Mouse (Mus musculus): Measurements from ENCODE around the gene Hist2h2bb. TPM values are rescaled to one million over a fixed set of nuclear protein-coding genes. Genes with fewer than 3 reads are reported as not detected.

Hist2h2bb gene
- polyA plus RNA-seq, 1 experiment from 2014 or later: 7.9 TPM

Small RNA genes within 50 kb of the gene (microRNA-seq; reads per million reads assigned to microRNA genes)
- gene Gm44492 (not detected), gene Gm47311 (not detected), gene Gm47313 (not detected)

Other genes starting within 250 kb of the Hist2h2bb start
- 22.8 and 24.4 TPM in 2 replicates for gene Vps45, start 211.3 kb upstream of the Hist2h2bb start, polyA plus RNA-seq (2014; fragmentation: Nextera tagmentation; extraction: Ambion mirVana)
- 12.6 and 16.2 TPM in 2 replicates for gene Otud7b, start 165.2 kb upstream of the Hist2h2bb start, polyA plus RNA-seq (2014; fragmentation: Nextera tagmentation; extraction: Ambion mirVana)
- 7.7 and 7.9 TPM in 2 replicates for gene Mtmr11, start 107.7 kb upstream of the Hist2h2bb start, polyA plus RNA-seq (2014; fragmentation: Nextera tagmentation; extraction: Ambion mirVana)
- 83.7 and 88.8 TPM in 2 replicates for gene Sf3b4, start 97.4 kb upstream of the Hist2h2bb start, polyA plus RNA-seq (2014; fragmentation: Nextera tagmentation; extraction: Ambion mirVana)
- 10.8 and 12.0 TPM in 2 replicates for gene Sv2a, start 88.6 kb upstream of the Hist2h2bb start, polyA plus RNA-seq (2014; fragmentation: Nextera tagmentation; extraction: Ambion mirVana)
- gene Bola1, start 50.0 kb upstream of the Hist2h2bb start, polyA plus RNA-seq (2014; fragmentation: Nextera tagmentation; extraction: Ambion mirVana): 50.2 and 56.1 TPM in 2 replicates
- 1.3 TPM in 1 of 2 replicates, not detected in the other for gene Hist2h2ab, start 49.9 kb upstream of the Hist2h2bb start, polyA plus RNA-seq (2014; fragmentation: Nextera tagmentation; extraction: Ambion mirVana)
- 3.2 and 4.7 TPM in 2 replicates for gene Hist2h2ac, start 48.9 kb upstream of the Hist2h2bb start, polyA plus RNA-seq (2014; fragmentation: Nextera tagmentation; extraction: Ambion mirVana)
- 6.8 and 7.6 TPM in 2 replicates for gene Hist2h2be, start 48.6 kb upstream of the Hist2h2bb start, polyA plus RNA-seq (2014; fragmentation: Nextera tagmentation; extraction: Ambion mirVana)
- gene Hist2h3c2, start 30.6 kb upstream of the Hist2h2bb start, polyA plus RNA-seq (2014; fragmentation: Nextera tagmentation; extraction: Ambion mirVana): 3.2 and 6.4 TPM in 2 replicates
- 34.6 and 35.8 TPM in 2 replicates for gene Hist2h2aa2, start 29.5 kb upstream of the Hist2h2bb start, polyA plus RNA-seq (2014; fragmentation: Nextera tagmentation; extraction: Ambion mirVana)
- 22.5 and 26.3 TPM in 2 replicates for gene Hist2h2aa1, start 24.3 kb upstream of the Hist2h2bb start, polyA plus RNA-seq (2014; fragmentation: Nextera tagmentation; extraction: Ambion mirVana)
- 1.2 TPM in 1 of 2 replicates, not detected in the other for gene Hist2h3c1, start 23.1 kb upstream of the Hist2h2bb start, polyA plus RNA-seq (2014; fragmentation: Nextera tagmentation; extraction: Ambion mirVana)
- 3.4 and 5.0 TPM in 2 replicates for gene Hist2h4, start 6.4 kb upstream of the Hist2h2bb start, polyA plus RNA-seq (2014; fragmentation: Nextera tagmentation; extraction: Ambion mirVana)
- gene Hist2h3b, start 1.1 kb upstream of the Hist2h2bb start, polyA plus RNA-seq (2014; fragmentation: Nextera tagmentation; extraction: Ambion mirVana): 26.9 and 32.0 TPM in 2 replicates
- gene Fcgr1, start 24.2 kb downstream of the Hist2h2bb start, polyA plus RNA-seq (2014; fragmentation: Nextera tagmentation; extraction: Ambion mirVana): 2.1 and 3.2 TPM in 2 replicates
- gene BC107364, start 182.6 kb downstream of the Hist2h2bb start, polyA plus RNA-seq (2014; fragmentation: Nextera tagmentation; extraction: Ambion mirVana): 0.66 and 1.0 TPM in 2 replicates